Mouse (Mus musculus): ENCODE measurements around the gene 6430531B16Rik. TPM values are rescaled to one million over a fixed set of nuclear protein-coding genes. Genes with fewer than 3 reads are reported as not detected.

6430531B16Rik gene
- polyA plus RNA-seq, 1 experiment from 2014 or later: 0.72 TPM

DNA sequence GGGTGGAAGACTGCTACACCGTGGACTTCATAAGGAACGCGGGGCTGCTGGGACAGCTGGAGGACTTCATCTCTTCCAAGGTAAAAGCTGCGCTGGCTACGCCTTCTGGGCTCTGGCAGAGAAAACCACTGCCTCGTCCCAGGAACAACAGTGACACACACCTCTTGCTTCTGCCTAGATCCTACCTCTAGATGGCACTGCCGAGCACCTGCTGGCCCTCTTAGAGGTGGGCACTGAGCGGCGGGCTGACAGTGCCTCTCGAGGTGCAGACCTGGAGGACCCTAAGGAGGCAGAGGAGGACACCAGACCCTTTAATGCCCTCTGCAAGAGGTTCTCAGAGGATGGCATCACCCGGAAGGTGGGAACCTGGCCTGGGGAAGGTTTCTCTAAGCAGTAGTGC is 47.8 kb downstream of the 6430531B16Rik start:
- Histone ChIP-seq H3K36me3 (replicated peaks; ENCODE audit: control insufficient read depth, insufficient read depth) (peaks cover 25% of the 10 kb centered on the region; the same call in 1 of the 2 replicates), H3K27ac (no peak overlapping the region), H3K27me3 (ENCODE audit: control insufficient read depth, insufficient read depth, low read length) (0 out of 2 replicates have a peak, but pooled peaks cover 2% of the 10 kb centered on the region), H3K4me2 (replicated peaks) (no peak overlapping the region), H3K9ac (no peak overlapping the region), H3K9me3 (ENCODE audit: control insufficient read depth, low read length) (no peaks in the 10 kb centered on the region), H3K4me1 (replicated peaks; ENCODE audit: control insufficient read depth, insufficient read depth, low read length) (no peaks in the 10 kb centered on the region), H3K4me3 (replicated peaks; ENCODE audit: low read length) (no peak overlapping the region)
- WGBS: 19% methylated on average over 11 of the region's 11 CpGs
- DNase-seq (ENCODE audit: low spot score): peak; percentile 56
- peak; percentile 57; the same call in 1 of the 2 replicates for ATAC-seq (ENCODE audit: low FRiP score)

MicroRNAs encoded within 50 kb of the gene (microRNA counts, 519-probe panel; counts per million panel counts)
- not detected for microRNA mmu-miR-202-3p
- not detected for microRNA mmu-miR-202-5p

Small RNA genes lying within 50 kb of the gene (microRNA-seq; reads per million reads assigned to microRNA genes)
- gene Mir202 (0.97 reads per million), gene Mir7062 (0.48 reads per million), gene mmu-mir-7686 (not detected)

Other genes starting within 250 kb of the 6430531B16Rik start
- gene Adgra1, start 144.6 kb downstream of the 6430531B16Rik start, polyA plus RNA-seq (2014; fragmentation: Nextera tagmentation; extraction: Ambion mirVana): 18.6 and 20.3 TPM in 2 replicates
- gene Kndc1, start 84.1 kb downstream of the 6430531B16Rik start, polyA plus RNA-seq (2014; fragmentation: Nextera tagmentation; extraction: Ambion mirVana): 25.6 and 29.1 TPM in 2 replicates
- not detected in 2 replicates for gene Utf1, start 35.0 kb downstream of the 6430531B16Rik start, polyA plus RNA-seq (2014; fragmentation: Nextera tagmentation; extraction: Ambion mirVana)
- gene Adam8, start 13.8 kb upstream of the 6430531B16Rik start, polyA plus RNA-seq (2014; fragmentation: Nextera tagmentation; extraction: Ambion mirVana): 2.7 and 2.9 TPM in 2 replicates
- gene Zfp511, start 57.6 kb upstream of the 6430531B16Rik start, polyA plus RNA-seq (2014; fragmentation: Nextera tagmentation; extraction: Ambion mirVana): 52.3 and 53.2 TPM in 2 replicates
- gene Tubgcp2, start 57.9 kb upstream of the 6430531B16Rik start, polyA plus RNA-seq (2014; fragmentation: Nextera tagmentation; extraction: Ambion mirVana): 57.8 and 58.7 TPM in 2 replicates
- gene Msx3, start 70.3 kb upstream of the 6430531B16Rik start, polyA plus RNA-seq (2014; fragmentation: Nextera tagmentation; extraction: Ambion mirVana): 8.1 and 9.0 TPM in 2 replicates
- 257 and 303 TPM in 2 replicates for gene Caly, start 103.8 kb upstream of the 6430531B16Rik start, polyA plus RNA-seq (2014; fragmentation: Nextera tagmentation; extraction: Ambion mirVana)
- not detected in 2 replicates for gene Prap1, start 114.6 kb upstream of the 6430531B16Rik start, polyA plus RNA-seq (2014; fragmentation: Nextera tagmentation; extraction: Ambion mirVana)
- gene Fuom, start 123.7 kb upstream of the 6430531B16Rik start, polyA plus RNA-seq (2014; fragmentation: Nextera tagmentation; extraction: Ambion mirVana): 40.0 and 42.0 TPM in 2 replicates
- 9.2 and 10.7 TPM in 2 replicates for gene Paox, start 137.0 kb upstream of the 6430531B16Rik start, polyA plus RNA-seq (2014; fragmentation: Nextera tagmentation; extraction: Ambion mirVana)
- gene Echs1, start 137.7 kb upstream of the 6430531B16Rik start, polyA plus RNA-seq (2014; fragmentation: Nextera tagmentation; extraction: Ambion mirVana): 123 and 127 TPM in 2 replicates
- gene Mtg1, start 158.8 kb upstream of the 6430531B16Rik start, polyA plus RNA-seq (2014; fragmentation: Nextera tagmentation; extraction: Ambion mirVana): 26.0 and 30.6 TPM in 2 replicates
- gene Sprn, start 176.1 kb upstream of the 6430531B16Rik start, polyA plus RNA-seq (2014; fragmentation: Nextera tagmentation; extraction: Ambion mirVana): 18.7 and 21.6 TPM in 2 replicates
- gene Olfr522, start 186.0 kb upstream of the 6430531B16Rik start, polyA plus RNA-seq (2014; fragmentation: Nextera tagmentation; extraction: Ambion mirVana): not detected in 2 replicates
- not detected in 2 replicates for gene Olfr523, start 194.5 kb upstream of the 6430531B16Rik start, polyA plus RNA-seq (2014; fragmentation: Nextera tagmentation; extraction: Ambion mirVana)
- not detected in 2 replicates for gene Olfr524, start 227.2 kb upstream of the 6430531B16Rik start, polyA plus RNA-seq (2014; fragmentation: Nextera tagmentation; extraction: Ambion mirVana)
- gene Cd163l1, start 239.5 kb upstream of the 6430531B16Rik start, polyA plus RNA-seq (2014; fragmentation: Nextera tagmentation; extraction: Ambion mirVana): not detected in 2 replicates